Mouse (Mus musculus): ENCODE data around the gene Krt78. TPM values are rescaled to one million over a fixed set of nuclear protein-coding genes. Genes with fewer than 3 reads are reported as not detected.
"Not testable (repeated sequence)": the region's sequence is repeated elsewhere in the genome, so short reads cannot be mapped to it uniquely, and the experiment has no call there.

Krt78 gene
- total RNA-seq (2021) = not detected
- polyA plus RNA-seq (2012; rRNA removed) = not detected in 2 replicates
- long read RNA-seq = 0 reads

- no peak for DNase-seq
Observed at GRCm38 (mm10) chr15:101954187-101954586, at the start of gene Krt78. Krt78 (minus strand) TSS chr15:101954287.

DNA sequence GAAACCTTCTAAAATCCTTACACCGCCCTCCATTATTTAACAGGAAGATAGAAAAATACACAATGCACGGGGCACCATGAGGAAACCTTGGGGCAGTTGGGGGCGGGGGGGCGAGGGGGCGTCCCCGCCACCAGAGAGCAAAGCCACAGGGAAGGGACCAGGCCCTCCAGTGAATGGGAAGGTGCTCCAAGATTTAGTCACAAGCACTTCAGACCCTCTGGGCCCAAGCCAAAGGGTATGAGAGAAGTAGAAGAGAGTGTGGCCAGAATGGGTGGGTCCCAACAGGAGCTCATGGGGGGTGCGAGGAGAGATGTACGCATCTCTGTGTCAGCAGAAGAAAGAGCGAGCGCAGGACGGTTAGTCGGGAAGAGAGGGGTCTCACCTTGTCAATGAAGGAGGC is 49.4 kb upstream of the Krt78 start:
- no peak for DNase-seq

DNA sequence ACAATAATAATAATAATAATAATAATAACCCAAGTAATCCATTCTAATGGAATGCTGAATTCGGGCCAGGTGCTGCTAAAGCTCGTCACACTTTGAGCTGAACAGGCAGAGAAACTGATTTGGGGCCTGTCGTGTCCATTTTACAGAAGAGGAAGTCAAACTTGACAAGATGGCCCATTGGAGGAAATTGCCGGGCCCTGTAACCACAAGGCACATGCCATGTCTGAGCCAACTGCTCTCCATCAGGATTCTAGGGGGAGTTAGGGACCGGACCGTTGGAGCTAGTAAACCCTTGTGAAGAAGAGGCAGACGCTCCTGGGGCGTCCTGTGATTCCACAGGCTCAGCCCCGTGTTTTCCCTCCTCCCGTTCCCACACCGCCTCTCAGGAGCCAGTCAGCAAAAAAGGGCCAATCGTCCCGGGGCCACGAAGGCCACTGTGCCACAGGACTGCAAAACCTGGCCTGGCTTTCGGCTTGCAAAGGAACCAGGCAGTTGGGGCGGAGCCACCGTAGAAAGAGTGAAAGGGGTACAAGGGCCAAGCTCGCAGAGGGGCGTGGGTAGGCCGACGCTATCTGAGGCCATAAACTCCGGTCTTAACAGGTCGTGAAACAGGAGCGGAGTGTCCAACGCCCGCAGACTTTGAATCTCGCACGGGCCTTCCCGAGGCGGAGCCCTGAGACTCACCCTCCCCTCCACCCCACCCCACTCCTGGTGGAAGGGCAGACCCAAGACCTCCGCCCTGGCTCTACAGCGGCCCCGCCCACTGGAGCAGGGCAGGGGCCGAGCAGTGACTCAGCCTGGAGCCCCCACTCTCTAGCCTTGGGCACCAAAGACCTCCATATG is 48.8 kb upstream of the Krt78 start:
- peak; percentile 85 for DNase-seq

DNA sequence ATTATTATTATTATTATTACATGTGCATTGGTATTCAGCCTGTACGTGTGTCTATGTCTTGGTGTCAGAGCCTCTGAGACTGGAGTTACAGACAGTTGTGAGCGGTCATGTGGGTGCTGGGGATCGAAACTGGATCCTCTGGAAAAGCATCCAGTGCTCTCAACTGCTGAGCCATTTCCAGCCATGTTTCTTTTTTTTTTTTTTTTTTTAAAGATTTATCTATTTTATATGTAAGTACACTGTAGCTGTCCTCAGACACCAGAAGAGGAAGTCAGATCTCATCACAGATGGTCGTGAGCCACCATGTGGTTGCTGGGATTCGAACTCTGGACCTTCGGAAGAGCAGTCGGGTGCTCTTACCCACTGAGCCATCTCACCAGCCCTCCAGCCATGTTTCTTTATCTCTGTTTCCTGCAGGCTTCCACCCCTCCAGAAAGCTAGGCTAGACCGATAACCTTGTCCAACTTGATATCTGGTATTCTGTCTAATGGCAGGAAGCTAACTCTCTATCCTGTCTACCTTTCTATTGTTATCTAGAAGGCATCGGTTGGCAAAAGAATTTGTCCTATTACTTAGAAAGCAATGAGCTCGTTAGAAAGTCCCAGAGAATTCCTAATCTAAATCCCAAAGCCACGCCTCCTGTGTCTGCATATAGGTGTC is 45.7 kb upstream of the Krt78 start:
- DNase-seq = no peak

GRCm38 (mm10) chr15:101999156-101999555 is 45.1 kb upstream of the Krt78 start:
- DNase-seq = no peak

GRCm38 (mm10) chr15:101996450-101997078 is 42.5 kb upstream of the Krt78 start:
- not testable (repeated sequence) for DNase-seq

GRCm38 (mm10) chr15:101995484-101996236 is 41.6 kb upstream of the Krt78 start:
- no peak for DNase-seq

DNA sequence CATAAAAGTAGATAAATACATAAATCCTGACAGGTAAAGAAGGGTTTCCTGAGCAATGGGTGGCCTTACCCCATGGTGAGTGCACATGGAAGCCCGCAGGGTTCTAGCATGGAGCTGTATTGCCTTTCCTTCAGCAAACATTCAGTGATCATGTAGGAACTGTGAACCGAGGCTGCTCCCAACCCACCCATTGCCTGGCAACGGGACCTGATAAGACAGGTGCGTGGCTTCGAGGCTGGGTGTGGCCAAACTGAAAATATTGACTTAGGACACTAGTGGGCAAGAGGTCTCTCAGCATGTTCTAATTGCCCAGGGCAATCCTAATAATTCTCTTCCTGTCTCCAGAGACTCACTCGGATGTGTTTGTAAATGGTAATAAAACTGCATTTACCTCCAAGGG is 40.3 kb upstream of the Krt78 start:
- DNase-seq = no peak

GRCm38 (mm10) chr15:101990946-101991345 is 36.9 kb upstream of the Krt78 start:
- DNase-seq = no peak

DNA sequence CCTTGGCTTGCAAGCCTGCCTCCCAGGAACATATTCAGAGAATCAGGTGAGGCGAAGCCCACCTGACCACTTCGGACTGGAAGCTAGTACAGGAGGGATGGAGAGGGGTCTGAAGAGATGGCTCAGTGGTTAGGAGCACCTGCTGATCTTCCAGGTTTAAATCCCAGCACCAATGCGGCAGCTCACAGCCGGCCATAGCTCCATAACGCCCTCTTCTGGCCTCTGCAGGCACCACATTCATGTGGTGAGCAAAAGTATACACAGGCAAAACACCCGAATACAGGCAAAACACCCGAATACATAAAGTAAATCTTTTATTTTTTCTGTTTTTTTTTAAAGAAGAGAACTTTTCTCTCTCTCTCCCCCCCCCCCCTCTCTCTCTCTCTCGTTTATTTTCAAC is 34.6 kb upstream of the Krt78 start:
- DNase-seq = no peak

- DNase-seq = peak; percentile 79
Observed at GRCm38 (mm10) chr15:101988119-101988518, 34.0 kb upstream of the Krt78 start.

GRCm38 (mm10) chr15:101984746-101985145 is 30.7 kb upstream of the Krt78 start:
- DNase-seq = no peak

GRCm38 (mm10) chr15:101983949-101984601 is 30.0 kb upstream of the Krt78 start:
- peak; percentile 92 for DNase-seq

- no peak for DNase-seq
Observed at GRCm38 (mm10) chr15:101983315-101983948, 29.3 kb upstream of the Krt78 start.

DNA sequence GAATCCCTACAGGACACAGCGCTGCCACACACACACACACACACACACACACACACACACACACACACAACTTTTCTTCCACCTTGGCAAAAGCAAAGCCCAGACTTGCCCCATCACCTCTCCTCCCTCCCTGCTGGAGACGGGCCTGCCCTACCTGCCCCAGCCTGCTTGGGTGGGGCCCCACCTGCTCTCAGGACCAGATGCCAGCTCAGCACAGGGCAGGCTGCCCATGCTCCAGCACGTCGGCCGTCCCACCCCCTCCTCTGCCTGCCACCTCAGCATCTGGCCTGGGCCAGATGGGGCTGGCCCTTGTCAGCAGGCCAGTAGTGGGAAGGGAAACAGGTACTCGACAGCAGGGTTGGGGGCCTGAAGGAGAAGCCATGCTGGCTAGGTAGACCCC is 26.8 kb upstream of the Krt78 start:
- DNase-seq = peak; percentile 20

DNA sequence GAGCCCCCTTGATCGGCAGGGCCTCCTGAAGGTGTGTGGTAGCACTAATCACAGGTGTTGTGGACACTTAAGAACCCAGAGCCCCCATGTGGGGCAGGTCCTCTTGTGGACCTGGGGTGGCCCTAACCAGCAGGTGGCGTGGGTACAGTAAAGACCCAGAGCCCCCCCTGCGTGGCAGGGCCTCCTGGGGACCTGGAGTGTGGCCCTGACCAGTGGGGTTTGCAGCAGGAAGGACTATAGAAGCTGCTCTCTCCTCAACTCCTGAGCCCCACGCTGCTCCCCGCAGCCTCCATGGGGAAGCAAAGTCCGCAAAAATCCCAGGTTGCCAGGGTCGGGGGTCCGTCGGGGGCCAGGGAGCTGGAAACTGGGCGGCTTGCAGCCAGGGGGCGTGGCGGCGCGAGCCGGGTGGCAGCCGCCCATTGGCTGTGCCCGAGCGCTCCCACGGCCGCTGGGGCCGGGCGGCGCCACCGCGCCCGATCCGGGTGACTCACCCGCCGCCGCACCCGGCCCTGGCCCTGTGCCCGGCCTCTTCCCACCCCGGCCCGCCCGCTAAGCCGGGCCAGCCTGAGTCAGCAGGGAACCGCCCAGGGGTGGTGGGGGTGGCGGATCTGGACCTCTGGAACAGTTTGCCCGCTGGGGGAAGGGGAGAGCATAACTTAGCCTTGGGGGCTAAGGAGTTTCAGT is 23.1 kb upstream of the Krt78 start:
- peak; percentile 98 for DNase-seq

GRCm38 (mm10) chr15:101976641-101977040 is 22.6 kb upstream of the Krt78 start:
- DNase-seq = peak; percentile 66

DNA sequence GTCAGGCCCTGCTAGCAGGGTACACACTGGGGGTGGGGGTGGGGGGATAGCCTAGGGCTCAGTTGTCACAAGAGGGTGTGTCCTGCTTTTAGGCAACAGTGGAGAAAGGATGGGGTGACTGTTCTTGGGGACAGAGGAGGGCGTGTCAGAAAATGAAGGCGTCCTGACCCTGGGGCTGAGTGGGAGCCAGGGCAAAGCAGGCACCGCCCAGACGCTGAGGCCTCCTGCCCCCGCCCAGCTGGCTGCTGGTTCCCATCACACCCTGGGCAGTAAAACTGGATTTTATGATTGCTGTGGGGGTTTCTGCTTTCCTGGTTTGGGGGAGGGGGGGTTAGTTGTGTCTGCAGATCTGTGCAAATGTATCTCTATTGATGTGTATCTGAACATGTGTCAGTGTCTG is 21.9 kb upstream of the Krt78 start:
- peak; percentile 45 for DNase-seq

DNA sequence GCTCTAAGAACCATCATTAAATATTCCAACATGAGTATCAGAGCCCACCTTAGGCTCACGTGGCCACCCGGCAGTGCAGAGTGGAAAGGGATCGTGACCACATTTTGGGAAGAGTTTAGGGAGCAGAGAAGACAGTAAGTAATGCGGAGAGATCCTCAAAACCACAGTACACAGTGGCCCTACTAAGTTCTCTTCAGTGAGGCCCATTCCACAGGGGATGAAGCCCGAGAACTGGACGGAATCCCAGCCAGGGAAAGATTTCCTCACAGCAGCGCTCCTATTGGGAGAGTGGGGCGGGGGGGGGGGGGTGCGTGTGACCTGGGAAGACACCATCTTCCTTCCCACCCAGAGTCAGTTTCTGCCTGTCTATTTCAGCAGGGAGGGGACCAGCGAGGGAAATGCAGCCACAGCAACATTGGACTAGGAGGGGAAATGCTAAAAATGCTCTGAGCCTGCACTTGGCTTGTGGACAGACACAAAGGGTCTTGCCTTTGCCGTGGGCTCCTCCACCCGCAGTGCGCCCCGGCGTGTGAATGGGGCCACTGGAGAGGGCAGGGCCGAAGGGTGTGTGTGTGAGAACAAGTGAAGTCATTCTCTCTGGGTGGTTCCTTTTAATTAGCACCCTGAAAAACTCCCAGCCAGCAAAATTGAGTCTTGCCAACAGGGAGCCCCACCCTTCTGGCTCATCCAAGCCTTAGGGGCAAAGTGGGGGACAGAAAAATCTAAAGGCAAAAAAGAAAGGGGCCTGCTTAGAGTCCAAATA is 20.2 kb upstream of the Krt78 start:
- DNase-seq = peak; percentile 25

Measured in adrenal gland, adult 2 months (tissue).